Mouse (Mus musculus): ENCODE results near the gene Ctnna3.

DNA sequence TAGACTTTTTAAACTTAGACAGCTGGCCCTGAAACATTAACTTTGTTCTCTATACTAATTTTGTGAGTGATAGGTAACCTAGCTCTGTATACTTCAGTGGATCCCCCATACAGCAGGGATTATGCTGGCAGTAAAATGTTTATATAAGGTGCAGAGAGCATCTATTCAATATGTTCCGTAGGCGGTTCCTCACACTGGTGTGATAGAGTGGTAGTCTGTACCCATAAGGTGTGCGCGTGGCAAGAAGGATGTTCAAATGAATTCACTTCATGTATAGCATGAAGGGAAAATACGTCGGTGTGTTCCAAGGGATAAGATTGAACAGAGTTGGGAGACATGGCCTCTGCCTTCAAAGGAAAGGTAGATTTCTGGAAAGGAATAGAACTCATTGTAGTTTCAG is 794.5 kb downstream of the Ctnna3 start:
- no peak for TF ChIP-seq CTCF (IDR thresholded peaks at IDR 0.05; ENCODE audit: borderline replicate concordance, insufficient read depth, low read depth, low read length)
- TF ChIP-seq POLR2A (IDR thresholded peaks at IDR 0.05; ENCODE audit: borderline replicate concordance, insufficient read depth, low read length) = no peak
